Mouse (Mus musculus): ENCODE data around the gene Rab11b. TPM values are rescaled to one million over a fixed set of nuclear protein-coding genes. Genes with fewer than 3 reads are reported as not detected.
A peak's percentile ranks its signal among the peaks of the same experiment; 100 is the strongest.
"Not testable (repeated sequence)": the region's sequence is repeated elsewhere in the genome, so short reads cannot be mapped to it uniquely, and the experiment has no call there.

Gene Rab11b
- polyA plus RNA-seq, 1 experiment from 2014 or later: 255 TPM

- WGBS: 64% methylated on average over 2 of the region's 2 CpGs
- Histone ChIP-seq H3K9me3 (replicated peaks; ENCODE audit: control insufficient read depth, low read length) (no peaks in the 10 kb centered on the region), H3K4me1 (ENCODE audit: control insufficient read depth, insufficient read depth, low read length) (no peaks in the 10 kb centered on the region), H3K4me3 (ENCODE audit: low read depth, low read length) (no peak overlapping the region), H3K27me3 (ENCODE audit: control insufficient read depth, insufficient read depth, low read length) (no peaks in the 10 kb centered on the region), H3K36me3 (replicated peaks; ENCODE audit: control insufficient read depth, insufficient read depth, low read depth, low read length) (peaks cover 5% of the 10 kb centered on the region), H3K27ac (replicated peaks; ENCODE audit: low read depth, low read length) (no peak overlapping the region), H3K4me2 (ENCODE audit: low read depth, low read length) (no peak overlapping the region), H3K9ac (replicated peaks; ENCODE audit: low read length) (no peak overlapping the region)
- ATAC-seq (replicated peaks; ENCODE audit: insufficient number of reproducible peaks, low FRiP score, low TSS enrichment, low read depth): no peak
- peak; percentile 49 for DNase-seq (ENCODE audit: low spot score)
These were observed 14.3 kb downstream of the Rab11b start for GRCm38 (mm10) chr17:33746011-33746410.

- Histone ChIP-seq H3K36me3 (replicated peaks; ENCODE audit: control insufficient read depth, insufficient read depth, low read depth, low read length) (peaks cover 5% of the 10 kb centered on the region), H3K4me1 (ENCODE audit: control insufficient read depth, insufficient read depth, low read length) (no peaks in the 10 kb centered on the region)
These were observed 15.5 kb downstream of the Rab11b start for GRCm38 (mm10) chr17:33744686-33745384.

GRCm38 (mm10) chr17:33742420-33742819 lies 17.9 kb downstream of the Rab11b start:
- H3K4me1 ChIP-seq (ENCODE audit: control insufficient read depth, insufficient read depth, low read length): no peaks in the 10 kb centered on the region
- H3K27ac ChIP-seq (replicated peaks; ENCODE audit: low read depth, low read length): no peak overlapping the region
- H3K4me3 ChIP-seq (ENCODE audit: low read depth, low read length): no peak overlapping the region
- 93% methylated on average over 1 of the region's 1 CpGs for WGBS
- no peak for DNase-seq (ENCODE audit: low spot score)
- no peaks in the 10 kb centered on the region for H3K9me3 ChIP-seq (replicated peaks; ENCODE audit: control insufficient read depth, low read length)
- no peak for ATAC-seq (replicated peaks; ENCODE audit: insufficient number of reproducible peaks, low FRiP score, low TSS enrichment, low read depth)
- no peaks in the 10 kb centered on the region for H3K27me3 ChIP-seq (ENCODE audit: control insufficient read depth, insufficient read depth, low read length)
- H3K4me2 ChIP-seq (ENCODE audit: low read depth, low read length): no peak overlapping the region
- no peak overlapping the region for H3K9ac ChIP-seq (replicated peaks; ENCODE audit: low read length)
- H3K36me3 ChIP-seq (replicated peaks; ENCODE audit: control insufficient read depth, insufficient read depth, low read depth, low read length): peaks cover 3% of the 10 kb centered on the region; the same call in 1 of the 2 replicates

More at GRCm38 (mm10) chr17:33744686-33745384, 15.5 kb downstream of the Rab11b start:
- ATAC-seq (replicated peaks; ENCODE audit: insufficient number of reproducible peaks, low FRiP score, low TSS enrichment, low read depth) (no peak; the same call in 1 of the 2 replicates), DNase-seq (ENCODE audit: low spot score) (no peak)
- Histone ChIP-seq H3K27ac (replicated peaks; ENCODE audit: low read depth, low read length) (no peak overlapping the region), H3K4me3 (ENCODE audit: low read depth, low read length) (no peak overlapping the region), H3K4me2 (ENCODE audit: low read depth, low read length) (no peak overlapping the region), H3K9me3 (replicated peaks; ENCODE audit: control insufficient read depth, low read length) (no peaks in the 10 kb centered on the region), H3K9ac (replicated peaks; ENCODE audit: low read length) (no peak overlapping the region), H3K27me3 (ENCODE audit: control insufficient read depth, insufficient read depth, low read length) (no peaks in the 10 kb centered on the region)
- WGBS: 87% methylated on average over 5 of the region's 5 CpGs

GRCm38 (mm10) chr17:33733526-33733925 lies 26.8 kb downstream of the Rab11b start:
- not testable (repeated sequence) for H3K27ac ChIP-seq (replicated peaks; ENCODE audit: low read depth, low read length); H3K4me2 ChIP-seq (ENCODE audit: low read depth, low read length); H3K4me3 ChIP-seq (ENCODE audit: low read depth, low read length); H3K36me3 ChIP-seq (replicated peaks; ENCODE audit: control insufficient read depth, insufficient read depth, low read depth, low read length); H3K4me1 ChIP-seq (ENCODE audit: control insufficient read depth, insufficient read depth, low read length); H3K27me3 ChIP-seq (ENCODE audit: control insufficient read depth, insufficient read depth, low read length); ATAC-seq (replicated peaks; ENCODE audit: insufficient number of reproducible peaks, low FRiP score, low TSS enrichment, low read depth); DNase-seq (ENCODE audit: low spot score); H3K9ac ChIP-seq (replicated peaks; ENCODE audit: low read length); H3K9me3 ChIP-seq (replicated peaks; ENCODE audit: control insufficient read depth, low read length)
- WGBS: 83% methylated on average over 10 of the region's 10 CpGs

GRCm38 (mm10) chr17:33732556-33733083 lies 27.7 kb downstream of the Rab11b start:
- 78% methylated on average over 9 of the region's 9 CpGs for WGBS
- ATAC-seq (replicated peaks; ENCODE audit: insufficient number of reproducible peaks, low FRiP score, low TSS enrichment, low read depth); H3K4me3 ChIP-seq (ENCODE audit: low read depth, low read length); H3K36me3 ChIP-seq (replicated peaks; ENCODE audit: control insufficient read depth, insufficient read depth, low read depth, low read length); H3K9ac ChIP-seq (replicated peaks; ENCODE audit: low read length); H3K27ac ChIP-seq (replicated peaks; ENCODE audit: low read depth, low read length); H3K4me1 ChIP-seq (ENCODE audit: control insufficient read depth, insufficient read depth, low read length); H3K27me3 ChIP-seq (ENCODE audit: control insufficient read depth, insufficient read depth, low read length); DNase-seq (ENCODE audit: low spot score); H3K4me2 ChIP-seq (ENCODE audit: low read depth, low read length); H3K9me3 ChIP-seq (replicated peaks; ENCODE audit: control insufficient read depth, low read length): not testable (repeated sequence)

- Histone ChIP-seq H3K36me3 (replicated peaks; ENCODE audit: control insufficient read depth, insufficient read depth, low read depth, low read length) (no peaks in the 10 kb centered on the region), H3K9me3 (replicated peaks; ENCODE audit: control insufficient read depth, low read length) (no peaks in the 10 kb centered on the region), H3K4me3 (ENCODE audit: low read depth, low read length) (no peak overlapping the region), H3K4me2 (ENCODE audit: low read depth, low read length) (no peak overlapping the region), H3K9ac (replicated peaks; ENCODE audit: low read length) (no peak overlapping the region), H3K27me3 (ENCODE audit: control insufficient read depth, insufficient read depth, low read length) (no peaks in the 10 kb centered on the region), H3K4me1 (ENCODE audit: control insufficient read depth, insufficient read depth, low read length) (no peaks in the 10 kb centered on the region), H3K27ac (replicated peaks; ENCODE audit: low read depth, low read length) (no peak overlapping the region)
- DNase-seq (ENCODE audit: low spot score) (no peak), ATAC-seq (replicated peaks; ENCODE audit: insufficient number of reproducible peaks, low FRiP score, low TSS enrichment, low read depth) (no peak)
- WGBS: 58% methylated on average over 2 of the region's 2 CpGs
These were observed 31.1 kb downstream of the Rab11b start for GRCm38 (mm10) chr17:33729215-33729614.

- Histone ChIP-seq H3K27ac (replicated peaks; ENCODE audit: low read depth, low read length) (no peak overlapping the region), H3K4me2 (ENCODE audit: low read depth, low read length) (no peak overlapping the region), H3K4me3 (ENCODE audit: low read depth, low read length) (no peak overlapping the region), H3K4me1 (ENCODE audit: control insufficient read depth, insufficient read depth, low read length) (no peaks in the 10 kb centered on the region), H3K9me3 (replicated peaks; ENCODE audit: control insufficient read depth, low read length) (no peaks in the 10 kb centered on the region), H3K9ac (replicated peaks; ENCODE audit: low read length) (no peak overlapping the region), H3K36me3 (replicated peaks; ENCODE audit: control insufficient read depth, insufficient read depth, low read depth, low read length) (no peaks in the 10 kb centered on the region), H3K27me3 (ENCODE audit: control insufficient read depth, insufficient read depth, low read length) (no peaks in the 10 kb centered on the region)
- ATAC-seq (replicated peaks; ENCODE audit: insufficient number of reproducible peaks, low FRiP score, low TSS enrichment, low read depth): no peak
- WGBS: 78% methylated on average over 2 of the region's 2 CpGs
- no peak for DNase-seq (ENCODE audit: low spot score)
These were observed 31.9 kb downstream of the Rab11b start for GRCm38 (mm10) chr17:33728396-33728795.

- Histone ChIP-seq H3K27me3 (ENCODE audit: control insufficient read depth, insufficient read depth, low read length) (no peaks in the 10 kb centered on the region), H3K4me2 (ENCODE audit: low read depth, low read length) (no peak overlapping the region), H3K4me1 (ENCODE audit: control insufficient read depth, insufficient read depth, low read length) (no peaks in the 10 kb centered on the region), H3K9me3 (replicated peaks; ENCODE audit: control insufficient read depth, low read length) (no peaks in the 10 kb centered on the region), H3K9ac (replicated peaks; ENCODE audit: low read length) (no peak overlapping the region), H3K27ac (replicated peaks; ENCODE audit: low read depth, low read length) (no peak overlapping the region), H3K4me3 (ENCODE audit: low read depth, low read length) (no peak overlapping the region), H3K36me3 (replicated peaks; ENCODE audit: control insufficient read depth, insufficient read depth, low read depth, low read length) (no peaks in the 10 kb centered on the region)
- ATAC-seq (replicated peaks; ENCODE audit: insufficient number of reproducible peaks, low FRiP score, low TSS enrichment, low read depth) (no peak), DNase-seq (ENCODE audit: low spot score) (no peak)
- WGBS: 91% methylated on average over 7 of the region's 7 CpGs
These were observed 40.5 kb downstream of the Rab11b start for GRCm38 (mm10) chr17:33719736-33720378.

All from embryonic facial prominence, embryonic 11.5 days (tissue).